ENCODE assay signal across 10 mouse cellular contexts in the genomic region with DNA sequence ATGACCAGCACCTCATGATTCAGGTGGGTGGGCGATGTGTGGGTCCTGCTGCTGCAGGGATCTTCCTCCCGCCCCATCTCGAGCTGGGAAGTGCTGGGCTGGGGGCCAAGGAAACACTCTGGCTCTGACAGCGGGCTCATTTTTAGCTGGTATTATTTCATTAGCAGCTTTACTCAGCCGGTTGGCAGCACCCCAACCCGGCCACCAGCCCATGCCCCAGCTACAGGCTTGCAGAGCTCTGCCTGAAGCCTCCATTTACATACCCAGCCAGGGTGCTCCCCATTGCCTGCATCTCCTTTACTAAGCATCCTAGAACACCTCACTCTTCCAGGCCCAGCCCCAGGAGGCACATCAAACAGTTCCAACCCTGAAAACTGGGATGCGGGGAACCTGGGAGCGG. TPM values are rescaled to one million over a fixed set of nuclear protein-coding genes. Genes with fewer than 3 reads are reported as not detected.
A peak's percentile ranks its signal among the peaks of the same experiment; 100 is the strongest.
DNase-seq lines count a peak whose midpoint lies in the region; ATAC-seq lines count a peak whose summit lies in the region.
"Had no signal": no experiment of that assay in that cellular context is flagged by ENCODE, and none has a peak within 500 bp of the region (broad histone marks: within the 10 kb centered on the region; RNA-seq: fewer than 3 reads in every experiment).

No protein-coding gene starts in this region.

- H3K27me3 ChIP-seq in forebrain, embryonic 13.5 days = no peaks in the 10 kb centered on the region
- no peaks in the 10 kb centered on the region for H3K27me3 ChIP-seq in forebrain, embryonic 11.5 days (ENCODE audit: control insufficient read depth, insufficient read depth, low read length)

- H3K36me3 ChIP-seq in forebrain, embryonic 13.5 days (ENCODE audit: poor library complexity, severe bottlenecking) = no peaks in the 10 kb centered on the region
- no peaks in the 10 kb centered on the region for H3K36me3 ChIP-seq in forebrain, embryonic 11.5 days (ENCODE audit: control insufficient read depth, insufficient read depth, low read length)
- H3K36me3 ChIP-seq: heart, embryonic 15.5 days; midbrain, embryonic 13.5 days had no signal

- 51% methylated on average over 8 of the region's 8 CpGs for WGBS in forebrain, embryonic 13.5 days
- 65% methylated on average over 8 of the region's 8 CpGs for WGBS in forebrain, embryonic 11.5 days

- H3K4me2 ChIP-seq in forebrain, embryonic 13.5 days = no peak overlapping the region
- H3K4me2 ChIP-seq in forebrain, embryonic 11.5 days (ENCODE audit: low read depth, low read length, severe bottlenecking) = no peak overlapping the region
- H3K4me2 ChIP-seq: heart, embryonic 15.5 days; midbrain, embryonic 13.5 days had no signal

- H3K9me3 ChIP-seq in forebrain, embryonic 13.5 days (replicated peaks) = no peaks in the 10 kb centered on the region
- no peaks in the 10 kb centered on the region for H3K9me3 ChIP-seq in forebrain, embryonic 11.5 days (ENCODE audit: control insufficient read depth, low read length)
- H3K9me3 ChIP-seq: heart, embryonic 15.5 days; midbrain, embryonic 13.5 days had no signal

- H3K27ac ChIP-seq in forebrain, embryonic 13.5 days = no peak overlapping the region
- no peak overlapping the region for H3K27ac ChIP-seq in forebrain, embryonic 11.5 days (ENCODE audit: low read depth, low read length)
- H3K27ac ChIP-seq: heart, embryonic 15.5 days; midbrain, embryonic 13.5 days had no signal

- ATAC-seq in forebrain, embryonic 13.5 days = peak; percentile 66; the same call in 1 of the 2 replicates
- no peak for ATAC-seq in forebrain, embryonic 11.5 days (replicated peaks; ENCODE audit: low FRiP score)
- ATAC-seq: midbrain, embryonic 13.5 days had no signal

- no peak overlapping the region for H3K9ac ChIP-seq in forebrain, embryonic 13.5 days
- H3K9ac ChIP-seq in forebrain, embryonic 11.5 days (ENCODE audit: low read length) = no peak overlapping the region
- H3K9ac ChIP-seq: heart, embryonic 15.5 days; midbrain, embryonic 13.5 days had no signal

- DNase-seq in forebrain, embryonic 11.5 days (ENCODE audit: low spot score) = no peak
- DNase-seq in MN1 (ENCODE audit: low spot score) = peak; percentile 92
- peak; percentile 63 to 83 for DNase-seq in cerebellum, postnatal 25 days
- DNase-seq in layer of hippocampus, postnatal 36 days = peak; percentile 77 to 85
- DNase-seq in thymus, postnatal 0 days (ENCODE audit: low spot score) = no peak
- no peak for DNase-seq in lung, adult 18-20 months
- DNase-seq in T-cell, adult 2 months (ENCODE audit: low spot score) = no peak

- peaks cover 19% of the 10 kb centered on the region; the same call in 1 of the 2 replicates for H3K4me1 ChIP-seq in forebrain, embryonic 13.5 days
- no peaks in the 10 kb centered on the region for H3K4me1 ChIP-seq in forebrain, embryonic 11.5 days (replicated peaks; ENCODE audit: control insufficient read depth, insufficient read depth, low read length)
- H3K4me1 ChIP-seq: midbrain, embryonic 13.5 days had no signal

- no peak overlapping the region for H3K4me3 ChIP-seq in forebrain, embryonic 13.5 days
- no peak overlapping the region for H3K4me3 ChIP-seq in forebrain, embryonic 11.5 days (ENCODE audit: low read depth, low read length)
- H3K4me3 ChIP-seq: heart, embryonic 15.5 days; midbrain, embryonic 13.5 days had no signal

RNA-seq across cellular contexts. Expression of a gene that starts 29.0 kb away (rescaled TPM):
- polyA plus RNA-seq in forebrain, embryonic 13.5 days (2015; fragmentation: Nextera tagmentation; extraction: Ambion mirVana) = 1.1 and 2.1 TPM in 2 replicates
- 4.7 and 6.1 TPM in 2 replicates for polyA plus RNA-seq in forebrain, embryonic 11.5 days (2014; fragmentation: Nextera tagmentation; extraction: Ambion mirVana)
- total RNA-seq in layer of hippocampus, postnatal 36 days (2021) = 1 to 10 TPM in 1 of 2 experiments, under 1 TPM in 1; 0.87 to 2.6 TPM
- polyA plus RNA-seq in thymus, postnatal 0 days (2015; fragmentation: Nextera tagmentation; extraction: Ambion mirVana) = 8.1 and 8.9 TPM in 2 replicates

Comparison
In these comparisons a context has a peak if more than half of its experiments do, and no peak if none do; other contexts are left out.
1. DNase-seq: peak in MN1 (single experiment), cerebellum, postnatal 25 days (2 of 2) and layer of hippocampus, postnatal 36 days (2 of 2); none in forebrain, embryonic 11.5 days (single experiment), thymus, postnatal 0 days (single experiment), lung, adult 18-20 months (0 of 2) and T-cell, adult 2 months (single experiment).